Mouse (Mus musculus) cortical plate, adult 2 months (tissue): ENCODE measurements around the gene Ctbp2.

Experiments used
- CTCF ChIP-seq: fragments of 200-500 bp; IDR thresholded peaks from 2 replicates; pipeline ENCODE4 v1.5.1; 2011; ENCODE audit warnings: mild to moderate bottlenecking, control low read depth, low read length; ENCODE audit not compliant: insufficient read depth; ENCODE audit errors: extremely low read depth
- POLR2A ChIP-seq: fragments of 200-500 bp; IDR thresholded peaks from 2 replicates; pipeline ENCODE4 v1.6.1; 2011; ENCODE audit warnings: mild to moderate bottlenecking, low read length, control low read depth; ENCODE audit not compliant: insufficient read depth; ENCODE audit errors: extremely low read depth

DNA sequence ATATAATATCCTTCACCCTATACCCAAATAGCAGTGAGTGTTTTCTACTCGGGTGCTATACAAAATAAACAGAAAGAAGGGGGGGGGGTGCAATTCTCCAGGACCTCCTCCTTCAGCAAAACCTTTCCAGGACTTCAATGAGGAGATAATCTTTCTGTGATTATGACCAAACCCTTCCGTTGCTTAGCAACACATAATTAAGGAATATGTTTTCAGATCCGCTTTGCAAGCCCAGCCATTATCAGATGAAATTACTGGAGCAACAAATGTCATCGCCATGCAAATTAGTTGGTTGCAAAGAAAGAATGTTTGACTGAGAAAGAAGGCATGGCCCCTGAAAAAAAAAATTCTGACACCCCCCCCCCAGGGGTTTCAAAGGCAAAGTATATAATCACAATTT lies 112.5 kb downstream of the Ctbp2 start:
- TF ChIP-seq POLR2A, result no peak
- no peak for TF ChIP-seq CTCF
